Mouse (Mus musculus): ENCODE data around the gene Ifna1.

DNA sequence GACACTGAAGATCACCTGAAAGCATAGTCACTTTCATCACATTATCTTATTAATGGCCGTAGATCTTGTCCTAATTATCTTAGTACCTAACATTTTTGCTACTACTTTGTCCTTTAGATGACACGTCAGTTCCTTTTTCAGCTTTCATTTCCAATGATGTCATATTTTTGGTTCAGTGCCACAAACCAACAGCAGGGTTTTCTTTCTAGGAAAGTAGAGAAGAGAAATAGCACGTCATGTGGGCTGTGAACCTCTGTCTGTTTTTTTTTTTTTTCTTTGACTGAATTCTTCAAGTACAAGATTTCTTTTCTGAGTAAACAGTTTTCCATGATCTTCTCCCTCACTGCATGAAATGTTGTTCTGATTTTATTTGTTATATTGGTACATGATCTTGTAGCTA is 9.8 kb upstream of the Ifna1 start:
- no peak for TF ChIP-seq CTCF (IDR thresholded peaks at IDR 0.05; ENCODE audit: extremely low read depth, insufficient read depth, low read length)
- no peak for TF ChIP-seq POLR2A (IDR thresholded peaks at IDR 0.05; ENCODE audit: extremely low read depth, insufficient read depth, low read length)
